Mouse (Mus musculus): ENCODE data around the gene Spon2. TPM values are rescaled to one million over a fixed set of nuclear protein-coding genes. Genes with fewer than 3 reads are reported as not detected.

Gene Spon2
- total RNA-seq, 2 experiments from 2014 or later = 1.2 to 2.0 TPM

- no peak for DNase-seq
- intact Hi-C loops (cut with DNase I) = no loop called here
Measured at GRCm38 (mm10) chr5:33219831-33220230, 1.6 kb upstream of the Spon2 start.

- no peak for DNase-seq
- intact Hi-C loops (cut with DNase I) = no loop called here
Measured at GRCm38 (mm10) chr5:33218746-33219449, 643 bp upstream of the Spon2 start.

- no peak for DNase-seq
- intact Hi-C loops (cut with DNase I) = no loop called here
Measured at GRCm38 (mm10) chr5:33217663-33218062, 592 bp downstream of the Spon2 start.

- DNase-seq = no peak
- intact Hi-C loops (cut with DNase I) = no loop called here
Measured at GRCm38 (mm10) chr5:33214723-33215122, 3.5 kb downstream of the Spon2 start.

GRCm38 (mm10) chr5:33211254-33211653, 7.0 kb downstream of the Spon2 start:
- DNase-seq = no peak
- intact Hi-C loops (cut with DNase I) = no loop called here

GRCm38 (mm10) chr5:33210515-33210914, 7.7 kb downstream of the Spon2 start:
- no peak for DNase-seq
- intact Hi-C loops (cut with DNase I) = no loop called here

GRCm38 (mm10) chr5:33208533-33209245, 9.6 kb downstream of the Spon2 start:
- intact Hi-C loops (cut with DNase I) = no loop called here
- DNase-seq = no peak

- DNase-seq = no peak
- intact Hi-C loops (cut with DNase I) = no loop called here
Measured at GRCm38 (mm10) chr5:33207136-33207535, 11.1 kb downstream of the Spon2 start.

- intact Hi-C loops (cut with DNase I) = no loop called here
- no peak for DNase-seq
Measured at GRCm38 (mm10) chr5:33206328-33206727, 11.9 kb downstream of the Spon2 start.

- intact Hi-C loops (cut with DNase I) = loop anchor here (5.0 kb wide), 3 partner anchors 63 to 168 kb away; no protein-coding TSS in a partner anchor
- no peak for DNase-seq
Measured at GRCm38 (mm10) chr5:33204284-33204683, 14.0 kb downstream of the Spon2 start.

GRCm38 (mm10) chr5:33203691-33204242, 14.5 kb downstream of the Spon2 start:
- intact Hi-C loops (cut with DNase I) = loop anchor here (2.0 to 5.0 kb wide), 4 partner anchors 45 to 169 kb away; no protein-coding TSS in a partner anchor

GRCm38 (mm10) chr5:33203171-33203565, 15.1 kb downstream of the Spon2 start:
- intact Hi-C loops (cut with DNase I) = loop anchor here (2.0 to 5.0 kb wide), 4 partner anchors 46 to 169 kb away; no protein-coding TSS in a partner anchor
- no peak for DNase-seq

More at GRCm38 (mm10) chr5:33203691-33204242, 14.5 kb downstream of the Spon2 start:
- peak; percentile 71 to 81 for DNase-seq

GRCm38 (mm10) chr5:33202516-33203170, 15.6 kb downstream of the Spon2 start:
- DNase-seq = no peak
- intact Hi-C loops (cut with DNase I) = loop anchor here (2.0 to 5.0 kb wide), 4 partner anchors 46 to 170 kb away; no protein-coding TSS in a partner anchor

- DNase-seq = no peak
- intact Hi-C loops (cut with DNase I) = loop anchor here (2.0 to 5.0 kb wide), 4 partner anchors 47 to 171 kb away; no protein-coding TSS in a partner anchor
Measured at GRCm38 (mm10) chr5:33201697-33202096, 16.6 kb downstream of the Spon2 start.

- no peak for DNase-seq
- intact Hi-C loops (cut with DNase I) = loop anchor here (5.0 kb wide), 3 partner anchors 67 to 172 kb away; no protein-coding TSS in a partner anchor
Measured at GRCm38 (mm10) chr5:33200071-33200470, 18.2 kb downstream of the Spon2 start.

- DNase-seq = no peak
- intact Hi-C loops (cut with DNase I) = no loop called here
Measured at GRCm38 (mm10) chr5:33195246-33195852, 22.9 kb downstream of the Spon2 start.

GRCm38 (mm10) chr5:33193567-33193966, 24.7 kb downstream of the Spon2 start:
- DNase-seq = no peak
- intact Hi-C loops (cut with DNase I) = no loop called here
